Mouse (Mus musculus): ENCODE data around the gene St3gal5. TPM values are rescaled to one million over a fixed set of nuclear protein-coding genes. Genes with fewer than 3 reads are reported as not detected.
"Not testable (repeated sequence)": the region's sequence is repeated elsewhere in the genome, so short reads cannot be mapped to it uniquely, and the experiment has no call there.

St3gal5 gene
- polyA plus RNA-seq, 1 experiment, result 31.6 TPM

GRCm38 (mm10) chr6:72140371-72140770 lies 43.0 kb downstream of the St3gal5 start:
- peaks cover 16% of the 10 kb centered on the region for H3K4me1 ChIP-seq (ENCODE audit: control insufficient read depth, insufficient read depth, low read length)
- H3K4me3 ChIP-seq (ENCODE audit: insufficient read depth, low read length), result no peak overlapping the region
- H3K27ac ChIP-seq (ENCODE audit: insufficient read depth, low read depth, low read length), result peak overlapping the region; percentile 79
- no peak for TF ChIP-seq POLR2A (IDR thresholded peaks at IDR 0.05; ENCODE audit: borderline replicate concordance, low read depth, low read length)
- TF ChIP-seq CTCF (IDR thresholded peaks at IDR 0.05; ENCODE audit: low read depth, low read length), result no peak

DNA sequence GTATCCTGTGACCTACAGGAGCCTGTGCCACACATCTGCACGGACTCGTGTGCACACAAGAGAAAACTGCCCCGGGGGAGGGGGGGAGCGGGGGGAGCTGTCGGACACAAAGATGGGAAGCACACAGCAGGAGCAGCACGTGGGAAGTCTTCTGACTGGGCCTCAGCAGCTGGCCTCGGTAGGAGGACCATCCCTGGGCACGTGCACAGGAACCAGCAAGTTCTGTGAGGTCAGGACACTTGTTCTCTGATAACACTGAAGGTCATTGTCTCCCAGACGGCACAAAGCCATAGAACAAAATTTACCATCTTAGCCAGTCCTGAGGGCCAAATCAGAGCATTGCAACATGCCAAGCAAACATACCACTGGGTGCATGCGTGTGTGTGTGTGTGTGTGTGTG lies 43.8 kb downstream of the St3gal5 start:
- H3K4me3 ChIP-seq (ENCODE audit: insufficient read depth, low read length), result no peak overlapping the region
- no peak for TF ChIP-seq POLR2A (IDR thresholded peaks at IDR 0.05; ENCODE audit: borderline replicate concordance, low read depth, low read length)
- no peak for TF ChIP-seq CTCF (IDR thresholded peaks at IDR 0.05; ENCODE audit: low read depth, low read length)
- H3K4me1 ChIP-seq (ENCODE audit: control insufficient read depth, insufficient read depth, low read length), result peaks cover 16% of the 10 kb centered on the region
- H3K27ac ChIP-seq (ENCODE audit: insufficient read depth, low read depth, low read length), result no peak overlapping the region

DNA sequence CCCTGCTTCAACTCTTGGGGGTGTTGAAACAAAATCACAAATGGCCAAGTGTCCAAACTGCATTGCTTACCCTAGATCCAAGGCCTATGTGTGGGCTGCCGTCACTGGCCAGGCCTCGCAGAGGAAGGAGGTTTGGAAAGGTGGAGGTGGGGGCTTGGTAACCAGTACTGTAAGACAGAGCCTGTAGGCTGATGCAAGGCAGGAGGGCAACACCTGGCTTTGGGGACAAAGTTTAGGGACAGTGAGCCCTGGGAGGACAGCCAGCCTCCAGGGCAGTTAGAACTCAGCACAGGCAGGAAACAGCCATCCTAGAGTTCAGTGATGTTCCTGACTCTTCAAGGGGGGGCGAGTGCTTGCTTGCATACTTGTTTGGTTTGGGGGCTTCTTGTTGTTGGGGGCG lies 45.2 kb downstream of the St3gal5 start:
- no peak overlapping the region for H3K27ac ChIP-seq (ENCODE audit: insufficient read depth, low read depth, low read length)
- H3K4me1 ChIP-seq (ENCODE audit: control insufficient read depth, insufficient read depth, low read length), result peaks cover 16% of the 10 kb centered on the region
- TF ChIP-seq CTCF (IDR thresholded peaks at IDR 0.05; ENCODE audit: low read depth, low read length) (no peak), POLR2A (IDR thresholded peaks at IDR 0.05; ENCODE audit: borderline replicate concordance, low read depth, low read length) (no peak)
- no peak overlapping the region for H3K4me3 ChIP-seq (ENCODE audit: insufficient read depth, low read length)

GRCm38 (mm10) chr6:72144353-72144752 lies 47.0 kb downstream of the St3gal5 start:
- Histone ChIP-seq H3K4me3 (ENCODE audit: insufficient read depth, low read length) (no peak overlapping the region), H3K4me1 (ENCODE audit: control insufficient read depth, insufficient read depth, low read length) (peaks cover 16% of the 10 kb centered on the region), H3K27ac (ENCODE audit: insufficient read depth, low read depth, low read length) (no peak overlapping the region)
- TF ChIP-seq CTCF (IDR thresholded peaks at IDR 0.05; ENCODE audit: low read depth, low read length), result no peak

DNA sequence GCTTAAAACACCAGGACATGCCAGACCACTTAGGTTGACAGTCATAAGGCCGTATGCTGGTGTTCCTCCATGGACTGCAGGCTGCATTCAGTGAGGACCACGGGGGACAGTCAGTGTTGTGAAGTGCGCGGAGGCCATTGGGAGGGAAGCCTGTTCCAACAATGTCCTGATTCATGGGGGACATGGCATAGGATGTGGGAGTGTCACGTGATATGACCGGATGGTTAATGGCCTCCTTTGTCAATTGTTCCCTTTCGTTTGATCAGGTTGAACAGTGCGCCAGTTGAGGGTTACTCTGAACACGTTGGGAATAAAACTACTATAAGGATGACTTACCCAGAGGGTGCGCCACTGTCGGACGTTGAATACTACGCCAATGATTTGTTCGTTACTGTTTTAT lies 49.4 kb downstream of the St3gal5 start:
- Histone ChIP-seq H3K4me3 (ENCODE audit: insufficient read depth, low read length) (no peak overlapping the region), H3K4me1 (ENCODE audit: control insufficient read depth, insufficient read depth, low read length) (no peaks in the 10 kb centered on the region), H3K27ac (ENCODE audit: insufficient read depth, low read depth, low read length) (no peak overlapping the region)
- no peak for TF ChIP-seq CTCF (IDR thresholded peaks at IDR 0.05; ENCODE audit: low read depth, low read length)

DNA sequence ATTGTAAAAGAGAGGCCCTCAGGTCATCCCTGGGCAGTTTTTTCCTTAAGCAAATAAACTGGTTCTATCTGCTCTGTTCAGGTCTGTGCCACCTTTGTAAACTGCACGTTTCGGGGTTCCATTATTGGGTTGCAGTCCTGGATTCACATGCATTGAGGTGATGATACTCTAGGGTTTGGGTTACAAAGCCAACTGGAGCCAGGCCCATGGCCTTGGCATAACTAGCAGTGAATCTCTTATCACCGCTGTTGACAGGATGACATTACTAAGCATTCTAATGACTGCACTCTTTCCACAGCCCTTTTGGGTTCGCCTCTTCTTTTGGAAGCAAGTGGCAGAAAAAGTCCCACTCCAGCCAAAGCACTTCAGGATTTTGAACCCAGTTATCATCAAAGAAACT lies 51.3 kb downstream of the St3gal5 start:
- H3K4me3 ChIP-seq (ENCODE audit: insufficient read depth, low read length), result no peak overlapping the region
- no peak overlapping the region for H3K27ac ChIP-seq (ENCODE audit: insufficient read depth, low read depth, low read length)
- peaks cover 11% of the 10 kb centered on the region for H3K4me1 ChIP-seq (ENCODE audit: control insufficient read depth, insufficient read depth, low read length)
- no peak for TF ChIP-seq POLR2A (IDR thresholded peaks at IDR 0.05; ENCODE audit: borderline replicate concordance, low read depth, low read length)
- no peak for TF ChIP-seq CTCF (IDR thresholded peaks at IDR 0.05; ENCODE audit: low read depth, low read length)

- Histone ChIP-seq H3K4me1 (ENCODE audit: control insufficient read depth, insufficient read depth, low read length) (peaks cover 18% of the 10 kb centered on the region), H3K27ac (ENCODE audit: insufficient read depth, low read depth, low read length) (no peak overlapping the region), H3K4me3 (ENCODE audit: insufficient read depth, low read length) (no peak overlapping the region)
- TF ChIP-seq POLR2A (IDR thresholded peaks at IDR 0.05; ENCODE audit: borderline replicate concordance, low read depth, low read length), result no peak
- TF ChIP-seq CTCF (IDR thresholded peaks at IDR 0.05; ENCODE audit: low read depth, low read length), result no peak
Observed at GRCm38 (mm10) chr6:72149797-72150196, 52.4 kb downstream of the St3gal5 start.

DNA sequence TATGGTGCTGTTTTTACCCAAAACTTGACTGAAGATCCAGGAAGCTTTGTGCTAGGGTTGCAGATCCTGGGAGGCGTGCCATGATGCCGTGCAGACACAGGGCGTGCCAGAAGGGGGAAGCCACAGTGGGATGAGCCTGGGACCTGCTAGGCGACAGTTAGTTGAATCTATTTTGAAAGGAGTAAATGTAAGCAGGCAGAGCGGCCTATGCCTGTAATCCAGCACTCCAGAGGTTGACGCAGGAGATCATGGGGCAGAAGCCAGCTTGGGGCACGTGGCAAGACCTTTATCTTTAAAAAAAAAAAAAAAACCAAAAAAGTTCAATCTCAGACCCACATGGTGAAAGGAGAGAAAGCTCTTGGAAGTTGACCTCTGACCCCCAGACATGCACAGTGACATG lies 55.3 kb downstream of the St3gal5 start:
- H3K4me3 ChIP-seq (ENCODE audit: insufficient read depth, low read length), result no peak overlapping the region
- peaks cover 23% of the 10 kb centered on the region for H3K4me1 ChIP-seq (ENCODE audit: control insufficient read depth, insufficient read depth, low read length)
- no peak overlapping the region for H3K27ac ChIP-seq (ENCODE audit: insufficient read depth, low read depth, low read length)
- TF ChIP-seq POLR2A (IDR thresholded peaks at IDR 0.05; ENCODE audit: borderline replicate concordance, low read depth, low read length) (no peak), CTCF (IDR thresholded peaks at IDR 0.05; ENCODE audit: low read depth, low read length) (no peak)

- Histone ChIP-seq H3K27ac (ENCODE audit: insufficient read depth, low read depth, low read length) (peak overlapping the region; percentile 49), H3K4me3 (ENCODE audit: insufficient read depth, low read length) (no peak overlapping the region), H3K4me1 (ENCODE audit: control insufficient read depth, insufficient read depth, low read length) (peaks cover 23% of the 10 kb centered on the region)
- no peak for TF ChIP-seq CTCF (IDR thresholded peaks at IDR 0.05; ENCODE audit: low read depth, low read length)
- no peak for TF ChIP-seq POLR2A (IDR thresholded peaks at IDR 0.05; ENCODE audit: borderline replicate concordance, low read depth, low read length)
Observed at GRCm38 (mm10) chr6:72153455-72153854, 56.1 kb downstream of the St3gal5 start.

- H3K4me3 ChIP-seq (ENCODE audit: insufficient read depth, low read length), result not testable (repeated sequence)
- H3K4me1 ChIP-seq (ENCODE audit: control insufficient read depth, insufficient read depth, low read length), result peaks cover 23% of the 10 kb centered on the region
- peak overlapping the region; percentile 49; the same call in 1 of the 2 replicates for H3K27ac ChIP-seq (ENCODE audit: insufficient read depth, low read depth, low read length)
Observed at GRCm38 (mm10) chr6:72154008-72154407, 56.6 kb downstream of the St3gal5 start.

- Histone ChIP-seq H3K4me3 (ENCODE audit: insufficient read depth, low read length) (no peak overlapping the region), H3K4me1 (ENCODE audit: control insufficient read depth, insufficient read depth, low read length) (peaks cover 23% of the 10 kb centered on the region), H3K27ac (ENCODE audit: insufficient read depth, low read depth, low read length) (no peak overlapping the region)
- TF ChIP-seq CTCF (IDR thresholded peaks at IDR 0.05; ENCODE audit: low read depth, low read length) (no peak), POLR2A (IDR thresholded peaks at IDR 0.05; ENCODE audit: borderline replicate concordance, low read depth, low read length) (no peak)
Observed at GRCm38 (mm10) chr6:72154938-72155531, 57.6 kb downstream of the St3gal5 start.
